Mouse (Mus musculus): ENCODE results near the gene Olfr322. TPM values are rescaled to one million over a fixed set of nuclear protein-coding genes. Genes with fewer than 3 reads are reported as not detected.
"Not testable (repeated sequence)": the region's sequence is repeated elsewhere in the genome, so short reads cannot be mapped to it uniquely, and the experiment has no call there.

Olfr322 gene
- polyA plus RNA-seq, 1 experiment from 2014 or later: 0.06 TPM

- Histone ChIP-seq H3K27ac (ENCODE audit: low read depth) (no peak within 1 kb of the TSS), H3K27me3 (ENCODE audit: insufficient read depth, low read length) (no peaks in the 10 kb centered on the region), H3K9me3 (ENCODE audit: low read length) (no peaks in the 10 kb centered on the region), H3K4me1 (ENCODE audit: insufficient read depth) (no peaks in the 10 kb centered on the region), H3K4me2 (ENCODE audit: low read depth, low read length) (no peak within 1 kb of the TSS), H3K36me3 (replicated peaks; ENCODE audit: insufficient read depth, low read length) (no peaks in the 10 kb centered on the region), H3K4me3 (ENCODE audit: low read depth, low read length) (no peak within 1 kb of the TSS), H3K9ac (replicated peaks) (no peak within 1 kb of the TSS)
- TF ChIP-seq CTCF (IDR thresholded peaks at IDR 0.05; ENCODE audit: low read depth) (no peak), EP300 (IDR thresholded peaks at IDR 0.05; ENCODE audit: low read depth) (no peak)
- WGBS (ENCODE audit: insufficient replicate concordance): 73% methylated on average over 3 of the region's 3 CpGs
- no peak for ATAC-seq
- no peak for DNase-seq
Observed at GRCm38 (mm10) chr11:58698862-58699261, 40.3 kb downstream of the Olfr322 start, which contains the start of gene Olfr319. Gene Olfr319, plus strand, starts transcription at chr11:58699162.

GRCm38 (mm10) chr11:58709086-58709485 is 50.5 kb downstream of the Olfr322 start:
- ATAC-seq (no peak), DNase-seq (no peak)
- H3K27ac ChIP-seq (ENCODE audit: low read depth): no peak overlapping the region
- no peaks in the 10 kb centered on the region for H3K9me3 ChIP-seq (ENCODE audit: low read length)
- H3K36me3 ChIP-seq (replicated peaks; ENCODE audit: insufficient read depth, low read length): no peaks in the 10 kb centered on the region
- whole genome bisulfite sequencing (ENCODE audit: insufficient replicate concordance): 71% methylated on average over 11 of the region's 11 CpGs
- TF ChIP-seq CTCF (IDR thresholded peaks at IDR 0.05; ENCODE audit: low read depth) (no peak), EP300 (IDR thresholded peaks at IDR 0.05; ENCODE audit: low read depth) (no peak)
- H3K4me2 ChIP-seq (ENCODE audit: low read depth, low read length): no peak overlapping the region
- no peak overlapping the region for H3K9ac ChIP-seq (replicated peaks)
- H3K4me3 ChIP-seq (ENCODE audit: low read depth, low read length): no peak overlapping the region
- no peaks in the 10 kb centered on the region for H3K27me3 ChIP-seq (ENCODE audit: insufficient read depth, low read length)
- H3K4me1 ChIP-seq (ENCODE audit: insufficient read depth): no peaks in the 10 kb centered on the region

- DNase-seq; H3K9ac ChIP-seq (replicated peaks); ATAC-seq; H3K9me3 ChIP-seq (ENCODE audit: low read length); H3K4me2 ChIP-seq (ENCODE audit: low read depth, low read length); H3K4me3 ChIP-seq (ENCODE audit: low read depth, low read length); H3K4me1 ChIP-seq (ENCODE audit: insufficient read depth); H3K27ac ChIP-seq (ENCODE audit: low read depth); H3K36me3 ChIP-seq (replicated peaks; ENCODE audit: insufficient read depth, low read length); H3K27me3 ChIP-seq (ENCODE audit: insufficient read depth, low read length): not testable (repeated sequence)
- 83% methylated on average over 6 of the region's 7 CpGs for WGBS (ENCODE audit: insufficient replicate concordance)
Observed at GRCm38 (mm10) chr11:58717723-58718122, 59.1 kb downstream of the Olfr322 start.

Other genes starting within 250 kb of the Olfr322 start
- gene 1810065E05Rik, start 237.7 kb upstream of the Olfr322 start, polyA plus RNA-seq (2015; fragmentation: Nextera tagmentation; extraction: Ambion mirVana): not detected in 2 replicates
- not detected in 2 replicates for gene Gm12253, start 226.2 kb upstream of the Olfr322 start, polyA plus RNA-seq (2015; fragmentation: Nextera tagmentation; extraction: Ambion mirVana)
- not detected in 2 replicates for gene Lypd9, start 205.9 kb upstream of the Olfr322 start, polyA plus RNA-seq (2015; fragmentation: Nextera tagmentation; extraction: Ambion mirVana)
- not detected in 2 replicates for gene Olfr30, start 196.5 kb upstream of the Olfr322 start, polyA plus RNA-seq (2015; fragmentation: Nextera tagmentation; extraction: Ambion mirVana)
- not detected in 2 replicates for gene Olfr332, start 166.2 kb upstream of the Olfr322 start, polyA plus RNA-seq (2015; fragmentation: Nextera tagmentation; extraction: Ambion mirVana)
- not detected in 2 replicates for gene Olfr331, start 156.2 kb upstream of the Olfr322 start, polyA plus RNA-seq (2015; fragmentation: Nextera tagmentation; extraction: Ambion mirVana)
- not detected in 2 replicates for gene Olfr330, start 123.9 kb upstream of the Olfr322 start, polyA plus RNA-seq (2015; fragmentation: Nextera tagmentation; extraction: Ambion mirVana)
- not detected in 2 replicates for gene Olfr329-ps, start 112.4 kb upstream of the Olfr322 start, polyA plus RNA-seq (2015; fragmentation: Nextera tagmentation; extraction: Ambion mirVana)
- not detected in 2 replicates for gene Olfr328, start 103.1 kb upstream of the Olfr322 start, polyA plus RNA-seq (2015; fragmentation: Nextera tagmentation; extraction: Ambion mirVana)
- not detected in 2 replicates for gene Olfr224, start 88.2 kb upstream of the Olfr322 start, polyA plus RNA-seq (2015; fragmentation: Nextera tagmentation; extraction: Ambion mirVana)
- gene Olfr325, start 81.1 kb upstream of the Olfr322 start, polyA plus RNA-seq (2015; fragmentation: Nextera tagmentation; extraction: Ambion mirVana): not detected in 2 replicates
- gene Olfr324, start 63.7 kb upstream of the Olfr322 start, polyA plus RNA-seq (2015; fragmentation: Nextera tagmentation; extraction: Ambion mirVana): not detected in 2 replicates
- gene 2210407C18Rik, start 42.7 kb upstream of the Olfr322 start, polyA plus RNA-seq (2015; fragmentation: Nextera tagmentation; extraction: Ambion mirVana): not detected in 2 replicates
- not detected in 2 replicates for gene Olfr323, start 28.3 kb upstream of the Olfr322 start, polyA plus RNA-seq (2015; fragmentation: Nextera tagmentation; extraction: Ambion mirVana)
- 5.8 and 5.9 TPM in 2 replicates for gene Trim58, start 18.3 kb upstream of the Olfr322 start, polyA plus RNA-seq (2015; fragmentation: Nextera tagmentation; extraction: Ambion mirVana)
- not detected in 2 replicates for gene Olfr320, start 22.3 kb downstream of the Olfr322 start, polyA plus RNA-seq (2015; fragmentation: Nextera tagmentation; extraction: Ambion mirVana)
- gene Olfr319, start 40.4 kb downstream of the Olfr322 start, polyA plus RNA-seq (2015; fragmentation: Nextera tagmentation; extraction: Ambion mirVana): not detected in 2 replicates
- gene Olfr318, start 65.2 kb downstream of the Olfr322 start, polyA plus RNA-seq (2015; fragmentation: Nextera tagmentation; extraction: Ambion mirVana): not detected in 2 replicates
- not detected in 2 replicates for gene Olfr317, start 80.4 kb downstream of the Olfr322 start, polyA plus RNA-seq (2015; fragmentation: Nextera tagmentation; extraction: Ambion mirVana)
- not detected in 2 replicates for gene Olfr316, start 94.0 kb downstream of the Olfr322 start, polyA plus RNA-seq (2015; fragmentation: Nextera tagmentation; extraction: Ambion mirVana)
- gene Olfr315, start 114.4 kb downstream of the Olfr322 start, polyA plus RNA-seq (2015; fragmentation: Nextera tagmentation; extraction: Ambion mirVana): not detected in 2 replicates
- not detected in 2 replicates for gene Olfr314, start 124.2 kb downstream of the Olfr322 start, polyA plus RNA-seq (2015; fragmentation: Nextera tagmentation; extraction: Ambion mirVana)
- 0.25 TPM in 1 of 2 replicates, not detected in the other for gene Fam183b, start 143.2 kb downstream of the Olfr322 start, polyA plus RNA-seq (2015; fragmentation: Nextera tagmentation; extraction: Ambion mirVana)
- not detected in 2 replicates for gene Olfr313, start 156.2 kb downstream of the Olfr322 start, polyA plus RNA-seq (2015; fragmentation: Nextera tagmentation; extraction: Ambion mirVana)
- gene Olfr312, start 170.5 kb downstream of the Olfr322 start, polyA plus RNA-seq (2015; fragmentation: Nextera tagmentation; extraction: Ambion mirVana): not detected in 2 replicates
- gene Olfr311, start 180.5 kb downstream of the Olfr322 start, polyA plus RNA-seq (2015; fragmentation: Nextera tagmentation; extraction: Ambion mirVana): not detected in 2 replicates
- 0.85 and 1.3 TPM in 2 replicates for gene Gm12258, start 188.4 kb downstream of the Olfr322 start, polyA plus RNA-seq (2015; fragmentation: Nextera tagmentation; extraction: Ambion mirVana)
- 0.94 and 1.6 TPM in 2 replicates for gene 2810021J22Rik, start 208.4 kb downstream of the Olfr322 start, polyA plus RNA-seq (2015; fragmentation: Nextera tagmentation; extraction: Ambion mirVana)
- 2.8 and 3.1 TPM in 2 replicates for gene Zfp39, start 245.4 kb downstream of the Olfr322 start, polyA plus RNA-seq (2015; fragmentation: Nextera tagmentation; extraction: Ambion mirVana)